Mouse (Mus musculus): ENCODE measurements around the gene Ntm. TPM values are rescaled to one million over a fixed set of nuclear protein-coding genes. Genes with fewer than 3 reads are reported as not detected.

The Ntm gene
- polyA plus RNA-seq, 1 experiment from 2014 or later = 20.7 TPM

DNA sequence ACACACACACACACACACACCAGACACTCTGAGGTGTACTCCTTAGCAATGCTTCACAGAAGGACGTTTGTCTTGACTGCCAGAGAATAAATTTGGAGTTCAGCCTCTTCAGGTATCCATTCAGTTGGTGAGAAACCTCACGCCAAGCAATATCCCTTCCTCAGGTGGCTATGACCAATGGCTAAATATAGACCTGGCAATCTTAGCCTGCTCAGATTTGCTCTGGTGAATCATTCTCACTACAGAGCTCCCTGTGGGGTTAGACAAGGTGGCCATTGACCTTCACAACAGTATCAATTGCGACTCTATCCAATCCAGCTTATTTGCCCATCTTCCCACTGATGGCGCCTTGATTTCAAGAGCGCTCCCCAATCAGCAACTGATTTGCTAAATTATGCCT is 150.3 kb downstream of the Ntm start:
- H3K36me3 ChIP-seq = no peaks in the 10 kb centered on the region
- no peak for DNase-seq (ENCODE audit: low spot score)
- H3K4me3 ChIP-seq = no peak overlapping the region
- H3K27me3 ChIP-seq (ENCODE audit: insufficient read depth, poor library complexity, severe bottlenecking) = no peaks in the 10 kb centered on the region
- 83% methylated on average over 5 of the region's 5 CpGs for whole genome bisulfite sequencing
- H3K27ac ChIP-seq = no peak overlapping the region
- H3K4me1 ChIP-seq = no peaks in the 10 kb centered on the region
- H3K9me3 ChIP-seq = no peaks in the 10 kb centered on the region

DNA sequence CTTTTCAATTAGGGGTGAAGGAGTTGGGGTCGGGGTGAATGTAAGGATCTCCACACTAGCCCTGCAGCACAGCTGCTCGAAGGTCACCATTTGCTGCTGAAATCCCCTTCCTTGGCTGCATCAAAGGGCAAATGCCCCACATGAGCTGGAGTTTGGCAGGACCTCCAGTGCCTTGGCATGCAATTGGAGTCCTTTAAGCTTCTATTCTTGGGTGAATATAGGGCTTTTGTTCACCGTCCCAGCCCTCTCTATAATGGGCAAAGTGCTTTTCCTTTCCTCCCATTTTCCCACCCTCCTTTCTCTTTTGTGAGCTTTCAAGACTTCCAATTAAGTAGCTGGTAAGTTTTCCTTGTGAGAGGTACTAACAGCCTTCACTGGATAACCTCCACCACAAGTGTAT is 156.2 kb downstream of the Ntm start:
- H3K36me3 ChIP-seq = no peaks in the 10 kb centered on the region
- peaks cover 8% of the 10 kb centered on the region; the same call in 1 of the 2 replicates for H3K27me3 ChIP-seq (ENCODE audit: insufficient read depth, poor library complexity, severe bottlenecking)
- no peak overlapping the region for H3K4me3 ChIP-seq
- H3K27ac ChIP-seq = no peak overlapping the region
- 48% methylated on average over 3 of the region's 3 CpGs for WGBS
- no peaks in the 10 kb centered on the region for H3K9me3 ChIP-seq
- no peak for DNase-seq (ENCODE audit: low spot score)
- no peaks in the 10 kb centered on the region; the same call in 1 of the 2 replicates for H3K4me1 ChIP-seq

DNA sequence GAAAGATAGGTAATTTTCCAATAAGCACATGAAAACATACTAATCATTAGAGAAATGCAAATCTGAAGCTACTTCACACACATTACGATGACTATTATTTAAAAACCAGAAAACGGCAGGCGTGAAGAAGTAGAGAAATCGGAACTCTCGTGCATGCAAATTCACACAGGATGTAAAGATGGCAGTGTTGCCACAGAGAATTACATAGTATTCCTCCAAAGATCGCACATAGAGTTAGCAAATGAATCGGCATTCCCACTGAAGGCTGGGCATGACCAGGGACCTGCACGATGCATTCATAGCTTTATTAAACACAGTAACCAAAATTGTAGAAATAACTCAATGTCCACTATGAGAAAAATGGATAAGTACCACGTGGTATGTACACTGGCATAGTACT is 158.5 kb downstream of the Ntm start:
- no peak overlapping the region for H3K4me3 ChIP-seq
- peaks cover 9% of the 10 kb centered on the region; the same call in 1 of the 2 replicates for H3K27me3 ChIP-seq (ENCODE audit: insufficient read depth, poor library complexity, severe bottlenecking)
- no peak overlapping the region for H3K27ac ChIP-seq
- H3K4me1 ChIP-seq = no peaks in the 10 kb centered on the region; the same call in 1 of the 2 replicates
- no peak for DNase-seq (ENCODE audit: low spot score)
- H3K9me3 ChIP-seq = no peaks in the 10 kb centered on the region
- no peaks in the 10 kb centered on the region for H3K36me3 ChIP-seq
- WGBS = 90% methylated on average over 9 of the region's 9 CpGs

DNA sequence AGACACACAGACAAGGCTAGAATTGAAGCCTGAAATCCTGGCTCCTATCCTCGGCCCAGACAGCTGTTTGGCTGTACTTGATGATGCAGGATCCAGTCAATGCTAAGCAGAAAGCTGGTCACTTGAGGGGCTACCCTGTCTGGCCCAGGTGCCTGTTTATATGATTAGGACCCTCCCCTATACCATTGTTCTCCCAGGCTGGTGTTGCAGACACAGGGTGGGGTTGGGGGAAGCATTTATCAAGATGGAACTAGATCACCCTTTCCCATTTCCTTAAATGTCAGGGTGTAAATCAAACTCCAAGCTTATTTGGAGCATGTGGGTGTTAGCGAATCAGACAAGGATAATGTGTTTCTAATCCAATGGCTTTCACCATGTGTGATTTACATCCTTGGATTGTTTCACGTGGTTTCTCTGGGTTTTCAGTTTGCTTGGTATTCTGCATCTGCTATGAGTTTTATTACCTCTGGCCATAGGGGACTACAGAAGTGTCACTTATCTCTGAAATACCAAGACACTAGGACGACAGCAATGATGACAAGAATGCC is 159.1 kb downstream of the Ntm start:
- Histone ChIP-seq H3K4me1 (no peaks in the 10 kb centered on the region; the same call in 1 of the 2 replicates), H3K4me3 (no peak overlapping the region), H3K27me3 (ENCODE audit: insufficient read depth, poor library complexity, severe bottlenecking) (peaks cover 9% of the 10 kb centered on the region; the same call in 1 of the 2 replicates), H3K27ac (no peak overlapping the region), H3K9me3 (no peaks in the 10 kb centered on the region), H3K36me3 (no peaks in the 10 kb centered on the region)
- 59% methylated on average over 4 of the region's 4 CpGs for WGBS
- DNase-seq (ENCODE audit: low spot score) = no peak

DNA sequence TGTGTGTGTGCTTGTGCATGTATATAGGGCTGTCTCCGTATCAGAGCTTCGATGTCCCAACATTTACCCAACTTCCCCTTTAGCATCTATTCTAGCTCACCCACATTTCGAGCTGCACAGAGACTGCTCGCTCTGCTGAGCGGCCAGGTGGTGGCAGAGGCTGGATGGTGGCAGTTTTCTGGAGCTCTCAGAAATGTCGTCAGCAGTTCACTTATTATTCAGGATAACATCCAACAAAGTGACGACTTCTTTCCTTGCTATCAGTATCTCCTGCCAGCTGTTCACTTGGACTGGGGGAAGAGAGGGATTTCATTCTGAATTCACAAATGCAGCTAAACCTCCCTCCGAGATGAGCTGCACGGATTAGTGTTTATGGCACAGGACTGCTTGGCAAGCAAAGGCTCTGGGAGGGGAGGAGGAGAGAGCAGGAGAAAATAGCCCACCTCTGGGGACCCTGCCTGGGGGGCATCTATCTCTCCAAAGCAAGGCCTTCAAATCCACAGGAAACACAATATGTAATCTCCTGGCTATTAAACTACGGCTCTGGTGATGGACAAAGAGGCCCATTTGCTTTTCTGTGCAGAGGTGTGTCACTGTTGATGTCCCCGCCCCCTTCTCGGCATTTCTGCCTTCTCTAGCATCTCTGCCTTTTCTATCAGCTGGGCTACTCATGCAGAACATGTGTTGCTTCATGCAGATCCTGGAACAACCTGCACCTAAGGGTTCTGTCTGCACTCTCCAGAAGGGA is 159.8 kb downstream of the Ntm start:
- no peak for DNase-seq (ENCODE audit: low spot score)
- Histone ChIP-seq H3K4me1 (no peaks in the 10 kb centered on the region; the same call in 1 of the 2 replicates), H3K36me3 (no peaks in the 10 kb centered on the region), H3K9me3 (no peaks in the 10 kb centered on the region), H3K27ac (no peak overlapping the region), H3K27me3 (ENCODE audit: insufficient read depth, poor library complexity, severe bottlenecking) (peaks cover 9% of the 10 kb centered on the region; the same call in 1 of the 2 replicates), H3K4me3 (no peak overlapping the region)
- 53% methylated on average over 12 of the region's 12 CpGs for WGBS

DNA sequence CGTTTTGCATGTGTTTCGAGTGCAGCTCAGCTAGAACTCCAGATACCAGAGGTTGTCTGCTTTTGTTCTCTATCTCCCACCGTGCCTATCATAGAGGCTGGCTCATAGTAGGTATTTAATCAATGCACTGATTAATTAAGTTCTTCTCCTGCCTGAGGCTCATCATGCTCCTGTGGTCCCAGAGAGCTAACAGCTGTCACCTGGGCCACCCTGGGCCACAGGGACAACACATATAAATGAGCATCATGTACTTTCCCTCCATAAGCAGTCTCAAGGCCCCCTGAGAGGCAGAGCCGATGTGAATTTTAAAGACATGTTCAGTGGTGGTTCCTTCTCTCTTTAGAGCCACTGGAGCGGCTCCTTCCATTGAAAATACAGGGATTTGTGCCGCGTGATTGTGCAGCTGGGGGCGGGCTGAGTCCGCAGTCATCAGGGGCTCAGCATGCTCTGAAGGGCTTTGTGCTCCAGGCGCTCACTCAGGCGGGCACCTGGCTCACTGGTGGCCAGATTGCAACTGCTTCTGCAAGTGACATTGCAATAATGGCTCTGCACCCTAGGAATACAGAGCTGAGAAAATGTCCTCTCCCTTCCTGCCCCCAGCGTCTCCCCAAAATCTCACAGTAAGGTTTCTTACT is 160.8 kb downstream of the Ntm start:
- Histone ChIP-seq H3K36me3 (no peaks in the 10 kb centered on the region), H3K4me3 (no peak overlapping the region), H3K4me1 (no peaks in the 10 kb centered on the region; the same call in 1 of the 2 replicates), H3K27me3 (ENCODE audit: insufficient read depth, poor library complexity, severe bottlenecking) (peaks cover 9% of the 10 kb centered on the region; the same call in 1 of the 2 replicates), H3K27ac (no peak overlapping the region), H3K9me3 (no peaks in the 10 kb centered on the region)
- DNase-seq (ENCODE audit: low spot score) = no peak
- 64% methylated on average over 12 of the region's 12 CpGs for WGBS

DNA sequence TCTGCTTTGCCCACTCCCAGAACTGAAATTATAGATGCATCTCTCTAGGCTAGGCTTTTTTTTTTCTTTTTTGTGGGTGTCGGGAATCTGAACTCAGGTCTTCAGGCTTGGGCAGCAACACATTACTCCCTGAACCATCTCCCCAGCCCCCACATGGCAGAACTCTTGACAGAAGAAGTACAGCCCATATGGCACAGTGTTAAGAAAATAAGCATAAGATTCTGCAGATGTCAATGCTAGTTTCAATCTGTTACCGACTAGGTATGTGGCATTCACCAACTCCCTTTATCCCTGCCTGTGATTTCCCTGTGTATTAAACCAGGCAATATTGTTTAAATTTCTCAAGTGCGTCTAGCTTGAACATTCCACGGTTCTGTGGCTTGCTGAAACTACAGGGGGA is 166.7 kb downstream of the Ntm start:
- Histone ChIP-seq H3K9me3 (no peaks in the 10 kb centered on the region), H3K4me1 (no peaks in the 10 kb centered on the region), H3K4me3 (no peak overlapping the region), H3K36me3 (no peaks in the 10 kb centered on the region), H3K27ac (no peak overlapping the region), H3K27me3 (ENCODE audit: insufficient read depth, poor library complexity, severe bottlenecking) (no peaks in the 10 kb centered on the region)
- DNase-seq (ENCODE audit: low spot score) = no peak
- 80% methylated on average over 4 of the region's 4 CpGs for WGBS

DNA sequence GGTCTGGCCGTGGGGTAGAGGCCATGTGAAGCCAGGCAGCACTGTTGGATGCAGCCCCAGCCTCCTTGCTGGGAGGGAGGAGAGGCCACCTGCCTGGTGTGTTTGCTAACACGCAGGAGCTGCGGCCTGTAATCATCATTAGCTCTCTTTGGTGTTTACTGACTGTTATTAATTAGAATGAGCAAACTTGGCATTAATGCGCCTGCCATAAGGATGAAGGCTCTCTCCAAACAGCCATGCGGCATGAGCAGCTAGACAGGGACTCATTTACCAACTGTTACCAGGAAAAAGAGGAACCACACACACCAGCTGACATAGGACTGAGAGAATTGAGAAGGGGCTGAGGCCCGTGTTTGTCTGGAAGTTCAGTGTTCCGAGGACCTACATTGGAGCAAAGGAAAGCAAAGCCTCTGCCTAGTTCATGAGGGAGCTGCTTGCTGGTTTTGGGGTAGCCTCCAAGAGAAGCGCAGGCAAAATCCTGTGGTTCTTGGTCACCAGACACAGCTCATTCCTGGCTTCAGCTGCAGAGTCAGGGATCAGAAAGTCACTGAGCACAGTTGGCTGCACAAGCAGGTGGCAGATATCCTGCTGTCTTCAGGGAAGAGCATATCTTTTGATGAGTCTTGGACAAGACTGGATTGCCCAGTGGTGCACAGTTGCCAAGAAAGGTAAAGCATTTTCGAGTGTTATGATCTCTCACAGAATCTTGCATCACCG is 171.6 kb downstream of the Ntm start:
- Histone ChIP-seq H3K27ac (no peak overlapping the region), H3K4me1 (no peaks in the 10 kb centered on the region), H3K36me3 (no peaks in the 10 kb centered on the region), H3K9me3 (no peaks in the 10 kb centered on the region), H3K27me3 (ENCODE audit: insufficient read depth, poor library complexity, severe bottlenecking) (no peaks in the 10 kb centered on the region), H3K4me3 (no peak overlapping the region)
- WGBS = 77% methylated on average over 10 of the region's 10 CpGs
- DNase-seq (ENCODE audit: low spot score) = no peak

DNA sequence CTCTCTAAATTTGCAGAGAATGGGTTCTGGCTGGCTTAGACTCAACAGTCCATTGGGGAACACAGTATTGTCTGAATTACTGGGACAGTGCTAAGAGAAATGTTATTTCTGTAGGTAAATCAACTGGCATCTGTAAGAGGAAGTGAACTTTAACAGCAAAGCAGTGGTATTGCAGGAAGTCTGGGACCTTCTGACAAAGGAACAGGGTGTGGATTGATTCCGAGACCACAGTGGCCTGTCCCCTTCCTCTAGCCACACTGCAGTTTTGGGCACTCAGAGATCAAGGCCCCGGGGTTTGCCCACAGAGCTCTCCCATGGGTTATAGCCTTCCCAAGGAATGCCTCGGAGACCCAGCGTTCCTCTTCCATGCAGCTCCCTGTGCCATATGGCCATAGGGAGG is 172.9 kb downstream of the Ntm start:
- Histone ChIP-seq H3K9me3 (no peaks in the 10 kb centered on the region), H3K27me3 (ENCODE audit: insufficient read depth, poor library complexity, severe bottlenecking) (no peaks in the 10 kb centered on the region), H3K4me3 (no peak overlapping the region), H3K36me3 (no peaks in the 10 kb centered on the region), H3K27ac (no peak overlapping the region), H3K4me1 (no peaks in the 10 kb centered on the region)
- 55% methylated on average over 4 of the region's 4 CpGs for WGBS
- DNase-seq (ENCODE audit: low spot score) = no peak

DNA sequence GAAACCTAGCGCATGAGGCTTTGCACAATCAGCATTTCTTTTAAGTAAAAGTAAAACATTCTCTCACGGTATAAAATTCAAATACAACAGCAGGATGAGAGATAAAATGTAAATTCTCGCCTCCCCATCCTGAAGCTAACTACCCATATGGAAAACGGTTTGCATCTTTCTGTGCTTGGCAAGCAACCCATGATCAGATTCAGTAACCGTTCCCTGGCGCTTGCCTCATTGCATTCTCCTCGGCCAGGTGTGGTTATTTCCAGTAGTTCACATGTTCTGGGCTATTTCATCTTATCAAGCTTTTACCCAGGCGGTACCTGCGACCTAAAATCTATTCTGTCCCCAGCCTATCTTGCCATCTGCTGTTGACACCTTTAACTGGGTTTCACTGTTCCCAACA is 174.1 kb downstream of the Ntm start:
- Histone ChIP-seq H3K9me3 (no peaks in the 10 kb centered on the region), H3K4me1 (no peaks in the 10 kb centered on the region), H3K27me3 (ENCODE audit: insufficient read depth, poor library complexity, severe bottlenecking) (no peaks in the 10 kb centered on the region), H3K36me3 (no peaks in the 10 kb centered on the region), H3K4me3 (no peak overlapping the region), H3K27ac (no peak overlapping the region)
- DNase-seq (ENCODE audit: low spot score) = no peak
- 80% methylated on average over 9 of the region's 9 CpGs for WGBS

DNA sequence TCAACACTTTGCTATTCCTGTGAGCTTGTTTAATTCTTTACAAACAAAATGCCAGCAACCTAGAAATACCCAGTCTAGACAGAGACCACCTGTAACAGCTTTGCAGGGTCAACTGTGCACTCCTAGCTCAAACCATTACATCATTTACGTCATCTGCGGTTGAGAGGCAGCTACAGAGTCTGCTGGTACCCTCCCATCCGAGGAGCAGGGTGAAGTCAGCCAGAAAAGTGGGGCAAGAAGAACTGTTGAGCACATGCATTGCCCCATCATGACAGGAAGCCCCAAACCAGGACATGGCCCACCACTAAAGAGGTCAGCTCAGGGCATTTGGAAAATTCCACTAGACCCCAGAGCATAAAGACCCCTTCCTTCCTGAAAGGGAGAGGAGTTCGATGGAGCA is 175.5 kb downstream of the Ntm start:
- Histone ChIP-seq H3K36me3 (no peaks in the 10 kb centered on the region), H3K27ac (no peak overlapping the region), H3K27me3 (ENCODE audit: insufficient read depth, poor library complexity, severe bottlenecking) (no peaks in the 10 kb centered on the region), H3K4me1 (no peaks in the 10 kb centered on the region), H3K9me3 (no peaks in the 10 kb centered on the region), H3K4me3 (no peak overlapping the region)
- WGBS = 81% methylated on average over 4 of the region's 4 CpGs
- no peak for DNase-seq (ENCODE audit: low spot score)

DNA sequence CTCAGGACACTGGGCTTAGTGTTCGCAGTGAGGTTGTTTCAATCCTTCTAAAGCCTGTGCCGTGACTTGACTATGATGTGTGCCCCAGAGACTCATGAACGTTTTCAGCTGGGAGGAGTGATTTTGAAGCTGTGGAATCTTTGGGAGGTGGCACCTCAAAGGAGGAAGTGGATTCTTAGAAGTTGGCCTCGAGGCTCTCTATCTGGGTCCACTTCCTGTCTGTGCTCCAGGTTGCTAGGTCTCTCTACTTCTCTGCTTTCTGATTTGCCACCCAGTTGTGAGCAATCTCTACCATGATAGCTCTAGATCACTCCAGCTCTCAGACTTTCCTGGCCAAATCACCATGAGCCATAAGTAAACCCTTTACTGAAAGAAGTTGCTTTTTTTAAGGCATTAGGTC is 180.2 kb downstream of the Ntm start:
- Histone ChIP-seq H3K36me3 (no peaks in the 10 kb centered on the region), H3K4me1 (peaks cover 9% of the 10 kb centered on the region), H3K27ac (no peak overlapping the region), H3K27me3 (ENCODE audit: insufficient read depth, poor library complexity, severe bottlenecking) (no peaks in the 10 kb centered on the region; the same call in 1 of the 2 replicates), H3K4me3 (no peak overlapping the region), H3K9me3 (no peaks in the 10 kb centered on the region)
- DNase-seq (ENCODE audit: low spot score) = no peak
- WGBS = 64% methylated on average over 4 of the region's 4 CpGs

DNA sequence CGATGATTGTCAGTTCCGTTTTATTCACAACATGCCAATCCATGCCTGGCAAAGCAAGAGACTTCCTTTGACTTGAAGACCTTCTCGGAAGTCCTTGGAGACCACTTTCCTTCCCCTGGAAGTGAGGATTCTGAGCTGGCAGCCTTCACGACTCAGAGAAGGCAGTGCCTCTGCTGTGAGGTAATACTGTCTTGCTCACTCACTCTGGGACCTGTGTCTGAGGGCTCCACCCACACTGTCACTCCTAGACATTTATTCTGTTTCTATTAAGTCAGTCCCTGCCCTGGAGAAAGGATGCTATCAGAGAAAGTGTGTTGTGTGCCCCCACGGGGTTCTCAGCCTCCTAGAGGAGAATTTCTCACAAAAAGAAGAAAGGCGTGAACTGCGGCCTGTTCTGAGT is 183.2 kb downstream of the Ntm start:
- Histone ChIP-seq H3K4me3 (no peak overlapping the region), H3K36me3 (no peaks in the 10 kb centered on the region), H3K27me3 (ENCODE audit: insufficient read depth, poor library complexity, severe bottlenecking) (no peaks in the 10 kb centered on the region; the same call in 1 of the 2 replicates), H3K4me1 (peaks cover 15% of the 10 kb centered on the region), H3K9me3 (no peaks in the 10 kb centered on the region), H3K27ac (no peak overlapping the region)
- 69% methylated on average over 7 of the region's 7 CpGs for WGBS
- DNase-seq (ENCODE audit: low spot score) = no peak

Measured in heart, embryonic 10.5 days (tissue).